Mouse (Mus musculus): Measurements from ENCODE around the gene Cxcr2.

DNA sequence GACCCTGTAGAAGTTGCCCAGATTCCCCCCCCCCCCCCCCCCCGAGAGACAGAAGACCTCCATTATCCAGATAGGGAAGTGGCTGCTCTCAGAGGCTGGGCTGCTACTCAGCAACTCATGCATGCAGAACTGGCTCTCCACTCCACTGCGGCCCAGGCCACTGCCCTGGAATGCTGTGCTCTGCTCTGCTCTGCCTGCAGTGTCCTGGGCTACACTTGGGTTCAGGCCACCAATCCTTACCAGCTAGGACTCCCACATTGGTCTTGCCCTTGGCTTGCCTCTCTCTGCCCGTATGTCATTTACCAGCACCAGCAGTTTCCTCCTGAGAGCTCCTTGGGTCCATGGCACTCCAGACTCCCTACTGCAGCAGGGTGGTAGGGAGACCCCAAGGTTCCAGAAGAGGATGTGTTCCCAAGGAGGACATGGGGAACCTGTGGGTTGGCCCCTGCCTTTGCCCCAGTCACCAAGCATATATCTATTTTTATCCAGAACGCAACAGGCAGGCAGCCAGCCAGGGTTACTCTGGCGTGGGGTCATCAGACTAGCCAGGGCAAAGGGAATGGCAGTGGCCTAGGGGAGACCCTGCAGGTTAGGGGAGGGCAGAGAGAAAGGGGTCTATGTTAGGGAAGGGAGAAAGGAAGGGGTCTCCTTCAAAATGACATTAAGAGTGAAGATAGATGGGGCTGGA lies 45.7 kb upstream of the Cxcr2 start:
- TF ChIP-seq POLR2A (IDR thresholded peaks at IDR 0.05; ENCODE audit: control insufficient read depth, extremely low read depth, insufficient read depth, low read length, poor library complexity) (no peak), CTCF (IDR thresholded peaks at IDR 0.05; ENCODE audit: borderline replicate concordance, control insufficient read depth, extremely low read depth, insufficient read depth, low read length, poor library complexity) (no peak)
